Mouse (Mus musculus) CH12.LX (cell line): ENCODE results near the gene Chchd6.

Experiments used
- CTCF ChIP-seq, 2 experiments: IDR thresholded peaks in 1 of 2; conservative IDR thresholded peaks in 1 of 2; 2 replicates each; pipeline ENCODE4 v1.5.1; 2011 to 2012; ENCODE audit warnings: low read depth in 2 of 2, low read length in 2 of 2, improper control_type of control experiment in 1 of 2, inconsistent platforms in 1 of 2, mild to moderate bottlenecking in 1 of 2, moderate library complexity in 1 of 2
- HCFC1 ChIP-seq: IDR thresholded peaks from 2 replicates; pipeline ENCODE4 v1.6.1; 2012; ENCODE audit warnings: low read depth, mild to moderate bottlenecking, inconsistent platforms, low read length, improper control_type of control experiment
- POLR2A ChIP-seq: IDR thresholded peaks from 2 replicates; pipeline ENCODE4 v1.6.1; 2011; ENCODE audit warnings: low read depth, mild to moderate bottlenecking, improper control_type of control experiment, low read length
- ZC3H11A ChIP-seq: IDR thresholded peaks from 2 replicates; pipeline ENCODE4 v1.6.1; 2012; ENCODE audit warnings: low read depth, mild to moderate bottlenecking, inconsistent platforms, low read length, improper control_type of control experiment

DNA sequence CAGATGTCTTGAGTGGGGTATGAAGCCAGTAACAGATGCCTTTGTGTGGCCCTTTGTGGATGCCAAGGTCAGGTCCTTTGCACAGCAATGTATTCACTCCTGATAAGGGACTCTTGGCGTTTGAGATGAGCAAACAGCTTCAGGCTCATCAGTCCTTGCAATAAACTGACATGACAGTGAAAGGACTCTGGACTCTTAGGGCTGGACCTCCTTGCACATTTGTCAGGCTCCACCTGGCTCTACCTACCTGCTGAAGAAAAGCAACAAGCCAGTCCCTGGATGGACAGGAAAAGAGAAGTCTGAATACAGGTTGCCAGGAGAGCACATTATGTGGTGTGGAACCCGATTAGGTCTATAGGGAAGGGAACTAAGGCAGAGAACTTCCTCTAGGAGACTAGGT is 174.7 kb downstream of the Chchd6 start:
- TF ChIP-seq HCFC1 = no peak
- no peak for TF ChIP-seq POLR2A
- TF ChIP-seq CTCF (conservative IDR thresholded peaks at IDR 0.05 in 1 of 2, IDR thresholded peaks at IDR 0.05 in 1 of 2; ENCODE audit: low read depth in 2 of 2, low read length in 2 of 2) = no peak
- TF ChIP-seq ZC3H11A = no peak
